Mouse (Mus musculus) midbrain, embryonic 16.5 days (tissue): Measurements from ENCODE around the gene Fen1. TPM values are rescaled to one million over a fixed set of nuclear protein-coding genes. Genes with fewer than 3 reads are reported as not detected.

Experiments used
- ATAC-seq: fragments of 200-750 bp; cut with Nextera tagmentation; 2 replicates; pipeline ENCODE4 v1.8.0; 2017; ENCODE audit warnings: moderate TSS enrichment
- H3K27ac ChIP-seq: fragments of 300-500 bp; sonication (generic); 2 replicates; pipeline ENCODE4 v1.5.1; 2014; ENCODE audit warnings: mild to moderate bottlenecking, low read length, mixed read lengths
- H3K27me3 ChIP-seq: fragments of 300-500 bp; sonication (generic); 2 replicates; pipeline ENCODE4 v1.6.1; 2014; ENCODE audit warnings: low read depth, low read length, mixed read lengths; ENCODE audit not compliant: control insufficient read depth, insufficient read depth
- H3K36me3 ChIP-seq: fragments of 300-500 bp; sonication (generic); 2 replicates; pipeline ENCODE4 v1.6.1; 2014; ENCODE audit warnings: mild to moderate bottlenecking, low read length, moderate library complexity, mixed read lengths; ENCODE audit not compliant: control insufficient read depth, insufficient read depth
- H3K4me1 ChIP-seq: fragments of 300-500 bp; sonication (generic); 2 replicates; pipeline ENCODE4 v1.6.1; 2014; ENCODE audit warnings: mild to moderate bottlenecking, low read length, mixed read lengths; ENCODE audit not compliant: control insufficient read depth, insufficient read depth
- H3K4me2 ChIP-seq: fragments of 300-500 bp; sonication (generic); 2 replicates; pipeline ENCODE4 v1.6.1; 2014; ENCODE audit warnings: mild to moderate bottlenecking, low read length, mixed read lengths
- H3K4me3 ChIP-seq: fragments of 300-500 bp; sonication (generic); 2 replicates; pipeline ENCODE4 v1.5.1; 2014; ENCODE audit warnings: low read depth, mild to moderate bottlenecking, low read length, moderate library complexity, mixed read lengths
- H3K9ac ChIP-seq: fragments of 300-500 bp; sonication (generic); 2 replicates; pipeline ENCODE4 v1.6.1; 2014; ENCODE audit warnings: low read depth, low read length, mixed read lengths
- H3K9me3 ChIP-seq: fragments of 300-500 bp; sonication (generic); replicated peaks from 2 replicates; pipeline ENCODE4 v1.6.1; 2014; ENCODE audit warnings: mild to moderate bottlenecking, low read length, mixed read lengths; ENCODE audit not compliant: control insufficient read depth, poor library complexity, severe bottlenecking
- WGBS: fragments of 180-500 bp; shearing (Covaris S2); extraction: QIAGEN DNeasy Blood & Tissue Kit; methylation state at CpG from one replicate; pipeline ENCODE4 v1.1.7; 2014; 5-methylcytosine and 5-hydroxymethylcytosine counted together
- polyA plus RNA-seq: library from polyadenylated mRNA; unstranded; fragments of >200 nt; fragmentation: Nextera tagmentation; extraction: Ambion mirVana; gene quantifications from 2 replicates; pipeline ENCODE4 v1.2.1, GENCODE M21; 2015

The Fen1 gene
- polyA plus RNA-seq, 1 experiment from 2014 or later, result 19.5 TPM

- Histone ChIP-seq H3K9me3 (no peaks in the 10 kb centered on the region), H3K27me3 (peaks cover 8% of the 10 kb centered on the region), H3K4me2 (no peak overlapping the region), H3K36me3 (no peaks in the 10 kb centered on the region), H3K9ac (no peak overlapping the region), H3K4me1 (peaks cover 5% of the 10 kb centered on the region), H3K4me3 (no peak overlapping the region), H3K27ac (no peak overlapping the region)
- 61% methylated on average over 3 of the region's 3 CpGs for WGBS
- no peak for ATAC-seq
These were observed 34.5 kb upstream of the Fen1 start for GRCm38 (mm10) chr19:10238477-10238876.

- WGBS, result 87% methylated on average over 9 of the region's 9 CpGs
- no peaks in the 10 kb centered on the region for H3K9me3 ChIP-seq
- peaks cover 5% of the 10 kb centered on the region for H3K4me1 ChIP-seq
- no peak overlapping the region for H3K27ac ChIP-seq
- no peak overlapping the region for H3K4me2 ChIP-seq
- ATAC-seq, result no peak
- H3K9ac ChIP-seq, result no peak overlapping the region
- no peaks in the 10 kb centered on the region for H3K36me3 ChIP-seq
- peaks cover 9% of the 10 kb centered on the region for H3K27me3 ChIP-seq
- H3K4me3 ChIP-seq, result no peak overlapping the region
These were observed 32.0 kb upstream of the Fen1 start for GRCm38 (mm10) chr19:10235784-10236565.

- Histone ChIP-seq H3K9me3 (no peaks in the 10 kb centered on the region), H3K9ac (no peak overlapping the region), H3K4me2 (no peak overlapping the region), H3K4me3 (no peak overlapping the region), H3K27me3 (peaks cover 3% of the 10 kb centered on the region; the same call in 1 of the 2 replicates), H3K4me1 (no peaks in the 10 kb centered on the region), H3K36me3 (no peaks in the 10 kb centered on the region), H3K27ac (no peak overlapping the region)
- no peak for ATAC-seq
- 29% methylated on average over 9 of the region's 9 CpGs for WGBS
These were observed 28.5 kb upstream of the Fen1 start for GRCm38 (mm10) chr19:10232327-10233017.

- H3K4me1 ChIP-seq, result no peaks in the 10 kb centered on the region
- H3K27ac ChIP-seq, result no peak overlapping the region
- no peaks in the 10 kb centered on the region for H3K36me3 ChIP-seq
- no peak overlapping the region for H3K9ac ChIP-seq
- H3K4me3 ChIP-seq, result no peak overlapping the region
- H3K4me2 ChIP-seq, result no peak overlapping the region
- whole genome bisulfite sequencing, result 14% methylated on average over 5 of the region's 5 CpGs
- H3K27me3 ChIP-seq, result peaks cover 3% of the 10 kb centered on the region; the same call in 1 of the 2 replicates
- ATAC-seq, result no peak
- no peaks in the 10 kb centered on the region for H3K9me3 ChIP-seq
These were observed 27.9 kb upstream of the Fen1 start for GRCm38 (mm10) chr19:10231871-10232270.

GRCm38 (mm10) chr19:10231016-10231415 is 27.0 kb upstream of the Fen1 start:
- Histone ChIP-seq H3K4me2 (no peak overlapping the region), H3K27ac (no peak overlapping the region), H3K27me3 (peaks cover 3% of the 10 kb centered on the region; the same call in 1 of the 2 replicates), H3K9me3 (no peaks in the 10 kb centered on the region), H3K9ac (no peak overlapping the region), H3K4me1 (no peaks in the 10 kb centered on the region), H3K36me3 (no peaks in the 10 kb centered on the region), H3K4me3 (no peak overlapping the region)
- ATAC-seq, result no peak
- WGBS, result 5% methylated on average over 7 of the region's 7 CpGs

- no peaks in the 10 kb centered on the region for H3K27me3 ChIP-seq
- no peak overlapping the region for H3K27ac ChIP-seq
- H3K4me2 ChIP-seq, result no peak overlapping the region
- H3K4me3 ChIP-seq, result no peak overlapping the region
- no peaks in the 10 kb centered on the region for H3K36me3 ChIP-seq
- H3K4me1 ChIP-seq, result no peaks in the 10 kb centered on the region
- H3K9me3 ChIP-seq, result no peaks in the 10 kb centered on the region
- H3K9ac ChIP-seq, result no peak overlapping the region
- WGBS, result 93% methylated on average over 4 of the region's 4 CpGs
- no peak for ATAC-seq
These were observed 21.8 kb upstream of the Fen1 start for GRCm38 (mm10) chr19:10225767-10226166.

- Histone ChIP-seq H3K4me1 (no peaks in the 10 kb centered on the region), H3K9me3 (no peaks in the 10 kb centered on the region), H3K4me3 (no peak overlapping the region), H3K36me3 (no peaks in the 10 kb centered on the region), H3K4me2 (peak overlapping the region; percentile 25; the same call in 1 of the 2 replicates), H3K9ac (0 out of 2 replicates have a peak overlapping the region, but pooled peaks have one; percentile 30), H3K27me3 (no peaks in the 10 kb centered on the region), H3K27ac (no peak overlapping the region)
- no peak for ATAC-seq
- 22% methylated on average over 26 of the region's 26 CpGs for WGBS
These were observed 20.9 kb upstream of the Fen1 start for GRCm38 (mm10) chr19:10224637-10225453.

GRCm38 (mm10) chr19:10223561-10223960 is 19.6 kb upstream of the Fen1 start:
- ATAC-seq, result no peak
- H3K9ac ChIP-seq, result no peak overlapping the region
- no peak overlapping the region for H3K4me2 ChIP-seq
- no peaks in the 10 kb centered on the region for H3K4me1 ChIP-seq
- H3K4me3 ChIP-seq, result no peak overlapping the region
- no peaks in the 10 kb centered on the region for H3K9me3 ChIP-seq
- WGBS, result 77% methylated on average over 4 of the region's 4 CpGs
- H3K36me3 ChIP-seq, result no peaks in the 10 kb centered on the region
- H3K27me3 ChIP-seq, result no peaks in the 10 kb centered on the region
- no peak overlapping the region for H3K27ac ChIP-seq
